Mouse (Mus musculus) T-cell, adult 2 months (primary cell): Measurements from ENCODE around the gene Tm2d3.

Experiments
- DNase-seq: peaks from one replicate; pipeline ENCODE4 v3.0.0; 2022; ENCODE audit warnings: low spot score

The Tm2d3 gene

DNA sequence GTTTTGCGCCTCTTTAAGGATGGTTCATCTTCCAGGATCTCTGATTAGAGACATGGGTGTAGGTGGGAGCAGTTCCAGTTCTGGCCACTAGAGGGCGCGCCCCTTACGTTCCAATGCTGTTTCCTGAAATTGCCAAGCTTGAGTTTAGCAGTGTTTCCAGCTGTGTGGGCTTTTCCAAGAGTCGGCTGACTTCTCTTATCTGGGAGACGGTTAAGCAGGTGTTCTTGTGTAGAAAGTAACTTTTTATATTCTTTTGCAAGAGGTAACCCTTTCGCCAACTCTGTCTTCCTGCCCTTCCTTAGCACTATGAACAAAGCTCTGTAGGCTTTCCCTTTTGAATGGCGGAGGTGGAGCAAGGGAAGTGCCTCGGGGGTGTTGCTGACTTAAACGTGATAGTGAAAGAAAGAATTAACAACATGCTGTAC lies 13.9 kb downstream of the Tm2d3 start:
- peak; percentile 51 for DNase-seq

DNA sequence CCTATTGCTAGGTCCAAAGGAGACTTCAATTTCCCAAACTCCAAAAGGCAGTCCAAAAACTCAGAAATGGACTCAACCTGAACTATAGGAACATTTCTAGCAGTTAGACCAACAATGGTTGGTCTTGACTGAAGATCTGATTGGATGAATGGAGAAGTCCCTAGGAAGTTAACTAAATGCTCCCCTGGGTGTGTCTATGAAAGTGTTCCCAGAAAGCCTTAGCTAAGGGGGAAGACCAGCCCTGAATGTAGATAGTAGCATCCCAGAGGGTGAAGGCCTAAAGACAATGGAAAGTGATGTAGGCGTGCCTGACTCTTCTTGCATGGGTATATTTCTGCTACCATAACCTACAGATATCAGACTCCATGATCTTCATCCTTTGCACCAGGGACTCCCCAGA lies 17.5 kb downstream of the Tm2d3 start:
- no peak for DNase-seq

- no peak for DNase-seq
Measured at GRCm38 (mm10) chr7:65710301-65710700, 19.3 kb downstream of the Tm2d3 start.

DNA sequence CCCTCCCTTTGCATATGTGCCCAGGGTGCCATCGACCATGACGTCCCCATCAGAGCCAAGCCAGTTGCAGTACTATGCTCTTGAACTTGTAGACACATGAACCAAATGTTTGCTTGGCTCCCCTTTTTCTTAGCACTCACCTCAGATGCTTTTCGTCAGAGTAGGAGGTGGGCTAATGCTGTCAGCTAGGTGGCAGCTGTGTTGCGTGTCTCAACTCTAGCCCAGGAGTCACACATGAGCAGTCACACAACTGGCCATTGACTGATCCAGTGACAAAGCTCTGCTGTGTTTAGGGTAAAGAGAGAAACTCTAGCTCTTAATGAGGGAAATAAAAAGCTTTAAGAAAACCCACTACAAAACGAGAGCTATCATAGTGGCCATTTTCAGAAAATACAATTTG lies 22.8 kb downstream of the Tm2d3 start:
- DNase-seq = no peak

- no peak for DNase-seq
Measured at GRCm38 (mm10) chr7:65714304-65714703, 23.3 kb downstream of the Tm2d3 start.

- no peak for DNase-seq
Measured at GRCm38 (mm10) chr7:65734024-65734423, 43.1 kb downstream of the Tm2d3 start.

DNA sequence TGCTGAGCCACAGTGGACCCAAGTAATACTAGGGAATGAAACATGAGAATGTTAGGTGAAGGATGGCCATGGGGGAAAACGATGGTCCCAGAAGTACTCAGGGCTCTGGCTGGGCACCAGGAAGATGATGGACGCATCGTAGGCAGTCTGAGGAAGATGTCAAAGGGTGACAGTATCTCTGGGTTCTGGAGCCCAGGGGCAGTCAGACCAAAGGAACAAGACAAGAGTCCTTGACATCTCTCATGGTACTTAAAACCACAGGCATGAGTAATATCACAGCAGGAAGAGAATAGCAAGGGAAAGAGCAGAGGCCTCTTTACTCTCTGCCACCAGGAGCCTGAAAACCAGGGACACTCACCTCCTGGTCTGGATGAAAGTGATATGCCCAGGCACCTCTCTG lies 44.3 kb downstream of the Tm2d3 start:
- DNase-seq = no peak

- no peak for DNase-seq
Measured at GRCm38 (mm10) chr7:65737286-65738040, 46.5 kb downstream of the Tm2d3 start.

- no peak for DNase-seq
Measured at GRCm38 (mm10) chr7:65742857-65743256, 51.9 kb downstream of the Tm2d3 start.

- DNase-seq = no peak
Measured at GRCm38 (mm10) chr7:65747990-65748955, 57.3 kb downstream of the Tm2d3 start.
